Mouse (Mus musculus): Measurements from ENCODE around the gene Prr12. TPM values are rescaled to one million over a fixed set of nuclear protein-coding genes. Genes with fewer than 3 reads are reported as not detected.
A peak's percentile ranks its signal among the peaks of the same experiment; 100 is the strongest.

The Prr12 gene
- polyA plus RNA-seq, 1 experiment = 5.7 TPM

DNA sequence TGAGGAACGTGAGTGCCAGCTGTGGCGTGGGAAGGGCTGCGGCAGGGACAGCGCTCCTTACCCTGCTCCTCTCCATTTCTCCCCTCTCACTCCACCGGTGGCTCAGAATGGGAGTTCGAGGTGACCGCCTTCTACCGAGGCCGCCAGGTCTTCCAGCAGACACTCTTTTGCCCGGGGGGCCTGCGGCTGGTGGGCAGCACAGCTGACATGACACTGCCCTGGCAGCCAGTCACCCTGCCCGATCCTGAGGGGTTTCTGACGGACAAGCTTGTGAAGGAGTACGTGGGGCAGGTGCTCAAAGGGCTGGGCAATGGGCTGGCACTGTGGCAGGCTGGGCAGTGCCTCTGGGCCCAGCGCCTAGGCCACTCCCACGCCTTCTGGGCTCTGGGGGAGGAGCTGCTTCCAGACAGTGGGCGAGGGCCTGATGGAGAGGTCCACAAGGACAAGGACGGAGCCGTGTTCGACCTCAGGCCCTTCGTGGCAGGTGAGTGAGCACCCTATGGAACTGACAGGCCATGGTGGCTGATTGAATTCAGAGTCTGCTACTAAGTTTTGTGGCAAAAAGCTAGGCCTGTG is 52.1 kb downstream of the Prr12 start:
- no peak for DNase-seq (ENCODE audit: low read depth)

- DNase-seq (ENCODE audit: low read depth) = no peak
Measured at GRCm38 (mm10) chr7:44999753-45000152, 52.9 kb downstream of the Prr12 start.

DNA sequence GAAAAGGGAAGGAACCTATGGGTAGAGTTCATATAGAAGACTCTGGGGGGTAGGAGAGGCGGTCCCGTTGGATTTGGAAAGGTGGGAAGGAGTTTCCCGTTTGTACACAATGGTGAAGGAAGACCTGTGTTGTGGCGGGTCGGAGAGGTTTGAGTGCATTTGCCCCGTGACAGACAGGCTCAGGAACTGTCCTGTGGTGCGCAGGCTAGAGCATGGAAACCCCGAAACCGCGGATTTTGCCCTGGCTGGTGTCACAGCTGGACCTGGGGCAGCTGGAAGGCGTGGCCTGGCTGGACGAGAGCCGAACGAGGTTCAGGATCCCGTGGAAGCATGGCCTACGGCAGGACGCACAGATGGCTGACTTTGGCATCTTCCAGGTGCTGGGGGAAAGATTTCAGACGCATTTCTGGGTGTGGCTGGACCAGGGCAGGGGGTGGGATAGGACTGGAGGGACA is 54.2 kb downstream of the Prr12 start, which contains the start of gene Bcl2l12:
Gene Bcl2l12 (minus strand): TSS at position 212 of the 455 bp plus-strand sequence.
- DNase-seq (ENCODE audit: low read depth) = no peak

GRCm38 (mm10) chr7:44997940-44998428 is 54.7 kb downstream of the Prr12 start:
- DNase-seq (ENCODE audit: low read depth) = no peak

DNA sequence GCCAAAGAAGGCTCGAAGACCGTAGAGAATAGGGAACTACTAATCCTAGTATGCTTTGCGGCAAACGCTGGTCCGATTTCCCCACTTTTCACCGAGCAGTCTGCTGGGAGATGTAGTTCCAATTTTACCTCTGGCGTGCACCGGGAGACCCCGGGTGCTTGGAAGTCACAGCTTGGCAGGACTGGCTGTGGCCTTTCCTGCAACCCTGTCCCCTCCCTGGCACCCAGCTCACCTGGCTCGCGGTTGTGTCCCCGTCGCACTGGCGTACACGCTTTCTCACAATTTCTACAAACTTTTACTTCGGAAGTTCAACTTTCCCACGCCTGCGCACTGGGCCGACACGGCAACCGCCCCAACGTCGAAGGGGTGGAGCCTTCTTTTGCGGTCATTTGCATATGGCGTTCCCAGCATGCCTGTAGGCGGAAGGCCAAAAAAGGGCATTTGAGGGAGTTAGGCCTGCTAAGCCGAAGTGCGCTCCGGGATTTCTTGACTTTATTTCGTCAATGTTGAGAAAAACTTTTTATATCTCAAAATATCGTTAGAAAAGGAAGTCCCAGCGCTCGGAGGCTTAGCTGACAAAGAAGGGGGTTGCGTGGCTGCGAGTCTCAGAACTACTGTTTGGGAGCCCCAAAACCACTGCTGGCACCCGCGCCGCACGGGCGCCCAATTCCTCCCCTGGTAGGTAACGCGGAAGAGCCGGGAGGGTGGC is 55.3 kb downstream of the Prr12 start, which contains the start of gene Irf3:
Gene Irf3 (plus strand): TSS at position 418 of the 709 bp plus-strand sequence.
- DNase-seq (ENCODE audit: low read depth) = peak; percentile 69

DNA sequence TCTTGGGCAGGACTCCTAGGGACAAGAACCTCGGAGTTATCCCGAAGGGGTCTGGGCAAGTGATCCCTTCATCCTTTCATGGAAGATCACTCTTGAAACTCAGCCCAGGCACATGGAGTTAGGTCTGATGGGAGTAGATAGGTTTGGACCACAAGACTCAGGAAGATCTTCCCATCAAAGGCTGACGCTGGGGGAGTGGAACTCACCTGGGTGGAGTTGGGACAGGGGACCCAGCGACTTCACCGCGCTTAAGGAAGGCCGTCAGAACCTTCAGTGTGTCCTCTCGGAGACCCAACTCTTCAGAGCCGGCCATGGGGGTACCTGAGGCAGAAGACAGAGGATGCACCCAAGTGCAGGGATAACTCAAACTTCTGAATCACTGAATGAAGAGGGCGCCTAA is 56.0 kb downstream of the Prr12 start:
- DNase-seq (ENCODE audit: low read depth) = no peak

DNA sequence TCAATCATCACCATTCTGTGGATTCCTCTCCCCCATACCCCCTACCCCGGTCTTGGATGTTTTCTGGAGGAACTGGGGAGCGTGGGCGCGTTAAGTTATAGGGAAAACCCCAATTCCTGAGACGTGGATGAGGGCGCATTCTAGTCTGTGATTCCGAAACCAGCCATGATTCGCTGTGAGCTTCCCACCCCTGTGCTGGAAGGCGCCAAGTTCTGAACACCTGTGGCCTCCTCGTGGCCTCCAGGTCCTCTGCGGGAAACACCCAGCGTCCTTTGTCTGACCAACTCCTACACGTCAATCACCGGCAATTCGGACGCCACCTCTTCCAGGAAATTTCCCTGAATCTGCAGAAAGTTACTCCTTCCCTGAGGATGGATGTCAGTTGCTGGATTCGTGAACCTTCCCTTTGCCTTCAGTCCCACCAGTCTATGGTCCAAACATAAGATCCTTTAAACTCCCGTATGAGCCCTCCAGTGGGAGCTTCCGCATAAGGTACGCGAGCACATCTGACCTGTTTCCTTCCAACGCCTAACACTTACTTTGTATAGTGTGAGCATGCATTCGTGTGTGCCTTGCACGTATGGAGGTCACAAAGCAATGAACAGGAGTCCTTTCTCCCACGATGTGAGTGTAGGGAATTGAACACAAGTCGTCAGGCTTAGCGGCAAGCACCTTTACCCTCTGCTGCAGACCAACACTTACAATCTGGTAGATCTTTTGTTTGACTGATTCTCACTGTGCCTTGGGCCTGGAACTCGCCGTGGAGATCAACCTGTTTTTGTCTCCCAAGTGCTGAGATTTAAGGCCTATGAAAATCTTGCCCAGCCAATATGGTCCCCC is 65.6 kb downstream of the Prr12 start:
- no peak for DNase-seq (ENCODE audit: low read depth)

DNA sequence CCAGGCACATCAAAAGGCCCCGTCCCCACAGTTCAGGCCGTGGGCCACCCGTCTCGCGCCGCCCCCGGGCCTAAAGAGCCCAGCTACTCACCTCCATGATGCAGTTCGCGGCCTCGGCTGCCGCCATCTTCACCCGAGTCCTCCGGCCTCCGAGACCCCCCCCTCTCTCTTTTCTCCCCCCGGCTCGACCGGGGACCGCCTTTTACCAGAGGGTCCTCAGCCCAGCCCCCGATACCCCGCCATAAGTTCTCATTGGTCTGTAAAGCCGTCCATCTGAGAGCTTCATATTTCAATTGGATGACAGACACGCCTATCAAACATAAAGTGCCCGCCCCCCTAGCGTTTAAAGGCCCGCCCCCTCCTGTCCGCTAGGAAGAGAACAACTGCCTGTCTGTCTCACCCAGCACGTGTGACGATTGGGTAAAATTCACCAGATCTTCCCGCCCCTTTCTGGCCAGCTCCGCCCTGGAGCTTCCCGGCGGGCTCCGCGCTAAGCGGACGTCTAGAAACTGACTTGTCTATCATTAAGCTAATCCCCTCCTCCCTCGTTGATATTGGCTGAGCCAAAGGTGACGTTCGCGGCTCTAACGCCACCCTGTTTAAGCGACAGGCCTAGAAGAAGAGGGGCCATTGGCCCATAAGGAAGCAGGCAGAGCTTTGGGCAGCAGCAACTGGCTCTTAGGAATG is 66.3 kb downstream of the Prr12 start, which contains the start of gene Prmt1:
Gene Prmt1 (minus strand): TSS at position 377 of the 687 bp plus-strand sequence.
- peak; percentile 99 for DNase-seq (ENCODE audit: low read depth)

GRCm38 (mm10) chr7:44985595-44986191 is 67.0 kb downstream of the Prr12 start:
- no peak for DNase-seq (ENCODE audit: low read depth)

DNA sequence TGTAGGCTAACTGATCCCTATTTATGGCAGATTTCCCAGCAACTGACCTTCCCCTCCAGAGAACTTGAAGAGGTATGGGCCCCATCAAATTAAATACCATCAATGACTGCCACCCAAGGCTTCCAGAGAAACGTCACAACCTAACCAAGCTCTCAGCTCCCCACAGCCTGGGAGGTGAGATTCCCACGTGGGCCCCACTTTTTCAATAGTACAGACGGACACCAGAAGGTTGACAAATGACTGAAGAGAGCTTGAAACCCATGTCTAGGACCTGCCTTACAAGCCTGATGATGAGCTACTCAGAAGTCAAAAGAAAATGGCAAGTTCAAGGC is 67.9 kb downstream of the Prr12 start:
- no peak for DNase-seq (ENCODE audit: low read depth)

DNA sequence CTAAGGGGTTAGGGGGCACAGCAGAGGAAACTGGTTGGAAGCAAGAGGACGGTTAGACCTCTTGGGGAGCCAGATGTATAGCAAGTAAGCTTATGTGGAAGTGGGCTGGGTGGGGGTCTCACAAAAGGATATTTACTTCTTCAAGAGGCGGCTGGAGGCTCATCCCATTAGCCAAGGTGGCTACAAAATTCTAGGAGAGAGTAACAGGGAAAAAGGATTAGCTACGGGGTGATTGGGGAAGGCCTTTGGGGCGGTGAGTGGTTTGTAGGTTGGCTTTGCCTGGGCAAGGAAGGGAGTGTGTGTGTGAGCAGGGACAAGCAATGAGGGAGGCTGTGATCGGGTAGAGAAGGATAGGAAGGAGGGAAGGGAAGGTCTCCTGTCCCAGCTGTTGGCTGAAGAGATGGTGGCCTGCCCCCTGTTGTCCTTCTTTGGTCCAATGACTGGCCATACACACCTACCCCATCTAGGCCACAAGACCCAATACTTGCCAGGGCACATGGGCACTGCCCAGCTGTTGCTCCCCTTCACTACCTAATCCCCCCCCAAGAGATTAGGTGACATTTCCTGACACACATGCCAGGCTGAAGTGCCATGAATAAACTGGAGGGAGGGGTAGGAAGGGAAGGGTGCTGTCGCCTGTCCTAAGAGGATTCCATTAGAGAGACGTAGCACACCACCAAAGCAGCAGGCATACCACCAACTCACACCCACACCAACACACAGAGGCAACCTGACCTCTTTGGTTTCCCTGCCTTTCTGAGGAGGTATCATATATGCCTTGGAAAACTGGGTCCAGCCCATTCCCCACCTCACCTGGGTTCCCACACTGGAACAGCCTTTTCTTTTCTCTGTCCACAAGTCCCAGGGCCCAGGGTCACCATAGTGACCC is 68.5 kb downstream of the Prr12 start:
- DNase-seq (ENCODE audit: low read depth) = no peak

DNA sequence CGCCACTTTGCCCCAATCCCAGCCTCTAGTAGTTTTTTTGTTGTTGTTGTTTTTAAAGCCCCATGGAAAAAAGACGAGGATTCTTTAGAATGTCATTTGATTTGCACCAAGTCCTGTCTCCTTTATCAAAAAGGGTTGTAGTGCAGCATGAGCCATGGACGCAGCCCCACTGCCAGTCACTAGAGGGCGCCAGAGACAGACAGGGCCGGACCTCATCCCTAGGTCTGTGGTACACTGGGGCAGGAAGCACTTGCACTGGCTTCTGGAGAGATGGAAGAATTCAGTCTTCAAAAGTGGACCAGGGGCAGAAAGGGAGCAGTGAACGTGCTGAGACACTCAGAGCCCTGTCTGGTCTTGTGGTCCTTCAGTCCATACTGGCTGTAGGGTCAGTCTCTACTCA is 69.6 kb downstream of the Prr12 start:
- no peak for DNase-seq (ENCODE audit: low read depth)

GRCm38 (mm10) chr7:44981539-44981938 is 71.1 kb downstream of the Prr12 start:
- no peak for DNase-seq (ENCODE audit: low read depth)

GRCm38 (mm10) chr7:44978300-44978699 is 74.4 kb downstream of the Prr12 start:
- DNase-seq (ENCODE audit: low read depth) = no peak

Other genes starting within 250 kb of the Prr12 start
- 36.7 and 40.5 TPM in 2 replicates for gene Nup62, start 236.8 kb downstream of the Prr12 start, polyA plus RNA-seq (2012; rRNA removed)
- gene Il4i1, start 236.5 kb downstream of the Prr12 start, polyA plus RNA-seq (2012; rRNA removed) = 2.1 and 2.7 TPM in 2 replicates
- 139 and 143 TPM in 2 replicates for gene Atf5, start 236.2 kb downstream of the Prr12 start, polyA plus RNA-seq (2012; rRNA removed)
- 72.9 and 107 TPM in 2 replicates for gene Akt1s1, start 203.9 kb downstream of the Prr12 start, polyA plus RNA-seq (2012; rRNA removed)
- 90.6 and 94.6 TPM in 2 replicates for gene Tbc1d17, start 203.8 kb downstream of the Prr12 start, polyA plus RNA-seq (2012; rRNA removed)
- gene Pnkp, start 195.7 kb downstream of the Prr12 start, polyA plus RNA-seq (2012; rRNA removed) = 43.4 and 50.8 TPM in 2 replicates
- 243 and 279 TPM in 2 replicates for gene Ptov1, start 183.1 kb downstream of the Prr12 start, polyA plus RNA-seq (2012; rRNA removed)
- 95.2 and 106 TPM in 2 replicates for gene Med25, start 160.2 kb downstream of the Prr12 start, polyA plus RNA-seq (2012; rRNA removed)
- 34.2 and 34.5 TPM in 2 replicates for gene Fuz, start 156.8 kb downstream of the Prr12 start, polyA plus RNA-seq (2012; rRNA removed)
- 88.2 and 99.1 TPM in 2 replicates for gene Ap2a1, start 123.4 kb downstream of the Prr12 start, polyA plus RNA-seq (2012; rRNA removed)
- 3.5 and 4.7 TPM in 2 replicates for gene Tsks, start 109.7 kb downstream of the Prr12 start, polyA plus RNA-seq (2012; rRNA removed)
- gene Cpt1c, start 78.0 kb downstream of the Prr12 start, polyA plus RNA-seq (2012; rRNA removed) = 17.1 and 17.9 TPM in 2 replicates
- gene Prmt1, start 66.3 kb downstream of the Prr12 start, polyA plus RNA-seq (2012; rRNA removed) = 211 and 218 TPM in 2 replicates
- 87.1 and 89.9 TPM in 2 replicates for gene Irf3, start 55.2 kb downstream of the Prr12 start, polyA plus RNA-seq (2012; rRNA removed)
- gene Bcl2l12, start 54.2 kb downstream of the Prr12 start, polyA plus RNA-seq (2012; rRNA removed) = 20.3 and 22.0 TPM in 2 replicates
- gene Scaf1, start 36.5 kb downstream of the Prr12 start, polyA plus RNA-seq (2012; rRNA removed) = 48.9 and 60.3 TPM in 2 replicates
- gene Rras, start 34.9 kb downstream of the Prr12 start, polyA plus RNA-seq (2012; rRNA removed) = 221 and 291 TPM in 2 replicates
- gene Nosip, start 9.5 kb upstream of the Prr12 start, polyA plus RNA-seq (2012; rRNA removed) = 71.4 and 78.1 TPM in 2 replicates
- 55.7 and 72.5 TPM in 2 replicates for gene Prrg2, start 9.8 kb upstream of the Prr12 start, polyA plus RNA-seq (2012; rRNA removed)
- gene Rcn3, start 39.3 kb upstream of the Prr12 start, polyA plus RNA-seq (2012; rRNA removed) = 112 and 116 TPM in 2 replicates
- gene Fcgrt, start 51.0 kb upstream of the Prr12 start, polyA plus RNA-seq (2012; rRNA removed) = 152 and 158 TPM in 2 replicates
- 218 and 429 TPM in 2 replicates for gene Rps11, start 71.6 kb upstream of the Prr12 start, polyA plus RNA-seq (2012; rRNA removed)
- 2,573 and 2,702 TPM in 2 replicates for gene Rpl13a, start 75.9 kb upstream of the Prr12 start, polyA plus RNA-seq (2012; rRNA removed)
- 3.6 and 5.6 TPM in 2 replicates for gene Gm45713, start 83.3 kb upstream of the Prr12 start, polyA plus RNA-seq (2012; rRNA removed)
- 37.2 and 42.7 TPM in 2 replicates for gene Flt3l, start 83.6 kb upstream of the Prr12 start, polyA plus RNA-seq (2012; rRNA removed)
- gene Pih1d1, start 101.4 kb upstream of the Prr12 start, polyA plus RNA-seq (2012; rRNA removed) = 52.4 and 58.1 TPM in 2 replicates
- gene Aldh16a1, start 101.7 kb upstream of the Prr12 start, polyA plus RNA-seq (2012; rRNA removed) = 33.3 and 38.5 TPM in 2 replicates
- gene Slc17a7, start 111.1 kb upstream of the Prr12 start, polyA plus RNA-seq (2012; rRNA removed) = 0.86 and 0.95 TPM in 2 replicates
- not detected in 2 replicates for gene Gfy, start 126.7 kb upstream of the Prr12 start, polyA plus RNA-seq (2012; rRNA removed)
- gene Pth2, start 128.1 kb upstream of the Prr12 start, polyA plus RNA-seq (2012; rRNA removed) = not detected in 2 replicates
- 0.39 and 0.41 TPM in 2 replicates for gene Ccdc155, start 152.0 kb upstream of the Prr12 start, polyA plus RNA-seq (2012; rRNA removed)
- 11.5 and 18.9 TPM in 2 replicates for gene Dkkl1, start 159.3 kb upstream of the Prr12 start, polyA plus RNA-seq (2012; rRNA removed)
- gene Tead2, start 162.9 kb upstream of the Prr12 start, polyA plus RNA-seq (2012; rRNA removed) = 32.6 and 50.1 TPM in 2 replicates
- gene Cd37, start 186.2 kb upstream of the Prr12 start, polyA plus RNA-seq (2012; rRNA removed) = 19.8 and 24.3 TPM in 2 replicates
- gene Slc6a16, start 188.2 kb upstream of the Prr12 start, polyA plus RNA-seq (2012; rRNA removed) = 0.32 and 0.46 TPM in 2 replicates
- 1.1 and 2.3 TPM in 2 replicates for gene Slc6a21, start 224.6 kb upstream of the Prr12 start, polyA plus RNA-seq (2012; rRNA removed)